8 mouse cellular contexts compared by ENCODE assay signal in genomic region chr2:160451481-160452238, GRCm38 (mm10).
DNase-seq lines count a peak whose midpoint lies in the region; ATAC-seq and TF ChIP-seq lines count a peak whose summit lies in the region.

No protein-coding gene starts in this region.

- peaks cover 14% of the 10 kb centered on the region for H3K27me3 ChIP-seq in heart, embryonic 13.5 days (replicated peaks)
- no peaks in the 10 kb centered on the region for H3K27me3 ChIP-seq in kidney, postnatal 0 days (ENCODE audit: insufficient read depth, low read length)
- peaks cover 4% of the 10 kb centered on the region; the same call in 1 of the 2 replicates for H3K27me3 ChIP-seq in liver, embryonic 12.5 days (replicated peaks)
- no peaks in the 10 kb centered on the region for H3K27me3 ChIP-seq in myocyte (ENCODE audit: control insufficient read depth, insufficient read depth, insufficient read length)
- H3K27me3 ChIP-seq in stomach, embryonic 16.5 days (ENCODE audit: control insufficient read depth, insufficient read depth, low read length) = no peaks in the 10 kb centered on the region

- H3K4me3 ChIP-seq in heart, embryonic 13.5 days = peak overlapping the region; percentile 55
- peak overlapping the region; percentile 35 for H3K4me3 ChIP-seq in kidney, postnatal 0 days (replicated peaks; ENCODE audit: low read depth, low read length)
- H3K4me3 ChIP-seq in liver, embryonic 12.5 days = peak overlapping the region; percentile 21; the same call in 1 of the 2 replicates
- H3K4me3 ChIP-seq in myocyte = no peak overlapping the region
- H3K4me3 ChIP-seq in stomach, embryonic 16.5 days (replicated peaks; ENCODE audit: low read length) = peak overlapping the region; percentile 45

- no peaks in the 10 kb centered on the region for H3K79me2 ChIP-seq in myocyte (ENCODE audit: control insufficient read depth, insufficient read depth)

- H3K9me3 ChIP-seq in heart, embryonic 13.5 days = no peaks in the 10 kb centered on the region
- no peaks in the 10 kb centered on the region for H3K9me3 ChIP-seq in kidney, postnatal 0 days (replicated peaks; ENCODE audit: low read length)
- H3K9me3 ChIP-seq in liver, embryonic 12.5 days (replicated peaks) = no peaks in the 10 kb centered on the region
- no peaks in the 10 kb centered on the region for H3K9me3 ChIP-seq in stomach, embryonic 16.5 days (replicated peaks; ENCODE audit: control insufficient read depth, low read length)

- under 1% methylated on average over 21 of the region's 21 CpGs for WGBS in heart, embryonic 13.5 days
- WGBS in kidney, postnatal 0 days = under 1% methylated on average over 21 of the region's 21 CpGs
- WGBS in liver, embryonic 12.5 days (ENCODE audit: insufficient replicate concordance) = 1% methylated on average over 21 of the region's 21 CpGs
- 1% methylated on average over 21 of the region's 21 CpGs for WGBS in stomach, embryonic 16.5 days

- peak overlapping the region; percentile 78 for H3K27ac ChIP-seq in heart, embryonic 13.5 days (replicated peaks)
- peak overlapping the region; percentile 84 for H3K27ac ChIP-seq in kidney, postnatal 0 days
- no peak overlapping the region for H3K27ac ChIP-seq in liver, embryonic 12.5 days
- H3K27ac ChIP-seq in stomach, embryonic 16.5 days (ENCODE audit: low read length) = peak overlapping the region; percentile 80

- DNase-seq in urinary bladder, postnatal 14 days (ENCODE audit: low spot score) = peak; percentile 67
- no peak for DNase-seq in urinary bladder, postnatal 10 days (ENCODE audit: low spot score)
- peak; percentile 5 for DNase-seq in fat pad, adult 2 months (ENCODE audit: extremely low read depth, low read depth, low spot score)
- peak; percentile 97 for DNase-seq in kidney, postnatal 0 days (ENCODE audit: low spot score)

- TF ChIP-seq POLR2A in myocyte (IDR thresholded peaks at IDR 0.05; ENCODE audit: insufficient read length, low read depth) = no peak

- peak overlapping the region; percentile 83 for H3K4me2 ChIP-seq in heart, embryonic 13.5 days
- H3K4me2 ChIP-seq in kidney, postnatal 0 days (ENCODE audit: low read length) = peak overlapping the region; percentile 70
- H3K4me2 ChIP-seq in liver, embryonic 12.5 days = peak overlapping the region; percentile 51
- H3K4me2 ChIP-seq in myocyte (ENCODE audit: low read depth) = peak overlapping the region; percentile 57
- H3K4me2 ChIP-seq in stomach, embryonic 16.5 days (ENCODE audit: low read depth, low read length) = peak overlapping the region; percentile 76

- H3K36me3 ChIP-seq in heart, embryonic 13.5 days = no peaks in the 10 kb centered on the region
- H3K36me3 ChIP-seq in kidney, postnatal 0 days (ENCODE audit: insufficient read depth, low read length) = no peaks in the 10 kb centered on the region
- no peaks in the 10 kb centered on the region for H3K36me3 ChIP-seq in liver, embryonic 12.5 days
- no peaks in the 10 kb centered on the region for H3K36me3 ChIP-seq in myocyte (ENCODE audit: control insufficient read depth, insufficient read depth)
- H3K36me3 ChIP-seq in stomach, embryonic 16.5 days (ENCODE audit: control insufficient read depth, insufficient read depth, low read length) = no peaks in the 10 kb centered on the region

- H3K4me1 ChIP-seq in heart, embryonic 13.5 days = peaks cover 22% of the 10 kb centered on the region
- peaks cover 3% of the 10 kb centered on the region; the same call in 1 of the 2 replicates for H3K4me1 ChIP-seq in kidney, postnatal 0 days (replicated peaks; ENCODE audit: insufficient read depth, low read length)
- 0 out of 2 replicates have a peak, but pooled peaks cover 2% of the 10 kb centered on the region for H3K4me1 ChIP-seq in liver, embryonic 12.5 days
- no peaks in the 10 kb centered on the region for H3K4me1 ChIP-seq in stomach, embryonic 16.5 days (ENCODE audit: control insufficient read depth, insufficient read depth, low read length)

- peak overlapping the region; percentile 75 for H3K9ac ChIP-seq in heart, embryonic 13.5 days
- peak overlapping the region; percentile 51 for H3K9ac ChIP-seq in kidney, postnatal 0 days (ENCODE audit: low read depth, low read length)
- H3K9ac ChIP-seq in liver, embryonic 12.5 days = no peak overlapping the region
- peak overlapping the region; percentile 62 for H3K9ac ChIP-seq in stomach, embryonic 16.5 days (ENCODE audit: low read length)

- no peak overlapping the region for H3ac ChIP-seq in myocyte (ENCODE audit: control insufficient read depth, insufficient read length)

- ATAC-seq in heart, embryonic 13.5 days (ENCODE audit: extremely low read depth, insufficient number of reproducible peaks, low FRiP score, low TSS enrichment) = peak; percentile 74
- ATAC-seq in kidney, postnatal 0 days (replicated peaks; ENCODE audit: low FRiP score, low read depth) = peak; percentile 92
- ATAC-seq in liver, embryonic 12.5 days = peak; percentile 71
- peak; percentile 96 for ATAC-seq in stomach, embryonic 16.5 days (ENCODE audit: insufficient read depth, low FRiP score)

- no peak for TF ChIP-seq CTCF in kidney, postnatal 0 days (IDR thresholded peaks at IDR 0.05; ENCODE audit: low read depth)

TF ChIP-seq in myocyte, 11 proteins besides CTCF, POLR2A, EP300 and RAD21:
- TF ChIP-seq MYOG (IDR thresholded peaks at IDR 0.05; ENCODE audit: control insufficient read depth in 1 of 3, insufficient read depth in 1 of 3, insufficient read length in 2 of 3, low read depth in 2 of 3) = no peak
- no peak for TF ChIP-seq CEBPB (IDR thresholded peaks at IDR 0.05; ENCODE audit: insufficient read depth, poor library complexity, severe bottlenecking)
- TF ChIP-seq REST (IDR thresholded peaks at IDR 0.05; ENCODE audit: insufficient read depth, insufficient read length) = no peak
- TF ChIP-seq TCF12 (IDR thresholded peaks at IDR 0.05; ENCODE audit: insufficient read depth, poor library complexity, severe bottlenecking) = no peak
- no peak for TF ChIP-seq MAX (IDR thresholded peaks at IDR 0.05; ENCODE audit: low read depth)
